Mouse (Mus musculus): ENCODE results near the gene Kcnj4.

- TF ChIP-seq CTCF (conservative IDR thresholded peaks at IDR 0.05; ENCODE audit: low read length) (no peak), POU5F1 (IDR thresholded peaks at IDR 0.05; ENCODE audit: borderline replicate concordance, low read length) (no peak)
These were observed at the start of gene Kcnj4 for GRCm38 (mm10) chr15:79504707-79505452.
